Mouse (Mus musculus): ENCODE data around the gene Adarb2.

Adarb2 gene

DNA sequence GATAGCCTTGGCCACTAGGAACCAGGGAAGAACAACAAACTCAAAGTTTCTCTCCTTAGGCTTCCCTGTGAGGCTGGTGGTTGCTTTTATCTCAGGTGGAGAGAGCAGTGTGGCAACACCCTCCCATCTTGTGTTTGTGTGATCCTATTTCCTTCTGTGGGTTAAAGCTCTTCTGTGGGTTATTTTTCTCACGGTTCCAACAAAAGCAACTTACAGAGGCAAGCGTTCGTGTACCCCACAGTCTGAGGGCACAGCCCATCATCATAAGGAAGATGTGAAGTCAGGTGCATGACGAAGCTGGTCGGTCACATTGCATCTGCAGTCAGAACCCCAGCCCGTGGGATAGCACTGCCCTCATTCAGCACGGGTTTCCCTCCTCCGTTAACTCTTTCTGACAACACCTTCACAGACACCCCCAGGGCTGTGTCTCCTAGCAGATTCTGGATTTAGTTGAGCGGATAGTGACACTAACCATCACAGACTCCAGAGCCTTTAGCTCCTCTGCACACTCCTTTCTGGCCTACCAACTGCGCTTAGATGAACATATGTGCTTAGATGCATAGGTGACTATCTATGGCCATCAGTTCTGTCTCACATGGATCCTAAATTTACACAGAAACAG lies 581.1 kb downstream of the Adarb2 start:
- DNase-seq (ENCODE audit: extremely low spot score, low spot score) = no peak

DNA sequence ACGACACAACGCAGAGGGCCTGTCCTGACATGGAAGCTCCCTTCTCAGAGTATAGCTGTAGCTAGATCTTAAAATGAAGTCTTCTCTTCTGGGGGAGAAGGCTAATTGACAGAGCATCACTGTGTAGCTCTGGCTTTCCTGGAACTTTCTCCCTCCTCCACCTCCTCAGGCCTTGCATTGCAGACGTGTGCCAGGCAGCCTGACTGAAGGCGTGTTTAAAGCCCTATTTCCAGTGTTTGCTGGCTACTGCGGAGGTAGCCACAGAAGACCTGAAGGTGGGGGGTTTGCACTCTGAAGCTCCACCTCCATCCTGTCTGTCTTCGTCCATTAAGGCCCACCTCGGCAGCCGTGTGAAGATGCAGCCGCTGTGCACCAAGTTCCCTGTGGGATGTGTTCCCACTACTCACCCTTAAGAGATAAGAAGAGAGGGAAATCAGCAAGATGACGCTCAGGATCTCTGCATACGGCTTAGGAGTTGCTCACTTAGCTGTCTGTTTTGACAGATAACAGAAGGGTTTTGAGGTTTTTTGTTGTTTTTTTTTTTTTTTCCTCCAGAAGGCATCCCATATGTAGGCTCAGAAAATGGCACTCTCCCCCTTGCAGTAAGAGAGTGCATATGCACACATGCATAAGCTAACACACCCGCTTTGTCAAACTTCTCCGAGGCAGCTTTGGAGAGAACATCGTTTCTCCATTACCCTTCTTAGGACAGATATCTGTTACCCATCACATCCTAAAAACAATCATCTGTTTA lies 581.8 kb downstream of the Adarb2 start:
- DNase-seq (ENCODE audit: extremely low spot score, low spot score) = no peak

GRCm38 (mm10) chr13:8785185-8785584 lies 582.5 kb downstream of the Adarb2 start:
- DNase-seq (ENCODE audit: extremely low spot score, low spot score) = peak; percentile 49

DNA sequence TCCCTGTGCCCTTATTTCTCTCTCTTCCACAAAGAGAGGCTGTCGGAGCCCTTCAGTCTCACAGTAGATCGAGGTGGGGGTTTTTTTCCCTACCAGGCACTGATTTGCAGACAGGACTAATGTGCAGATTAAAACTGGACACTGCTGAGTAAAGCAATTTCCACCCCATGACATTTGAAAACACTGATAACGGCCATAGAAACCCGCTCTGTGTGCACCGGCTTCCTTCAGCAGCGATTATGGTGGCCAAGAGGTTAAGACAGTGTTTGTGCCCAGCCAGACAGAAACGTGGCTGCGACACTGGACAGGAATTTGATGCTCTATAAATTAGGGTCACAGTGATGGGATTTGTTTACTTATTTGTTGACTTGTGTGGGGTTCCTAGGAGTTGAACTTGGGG lies 590.6 kb downstream of the Adarb2 start:
- no peak for DNase-seq (ENCODE audit: extremely low spot score, low spot score)

- DNase-seq (ENCODE audit: extremely low spot score, low spot score) = no peak
Observed at GRCm38 (mm10) chr13:8800576-8800975, 597.9 kb downstream of the Adarb2 start.

DNA sequence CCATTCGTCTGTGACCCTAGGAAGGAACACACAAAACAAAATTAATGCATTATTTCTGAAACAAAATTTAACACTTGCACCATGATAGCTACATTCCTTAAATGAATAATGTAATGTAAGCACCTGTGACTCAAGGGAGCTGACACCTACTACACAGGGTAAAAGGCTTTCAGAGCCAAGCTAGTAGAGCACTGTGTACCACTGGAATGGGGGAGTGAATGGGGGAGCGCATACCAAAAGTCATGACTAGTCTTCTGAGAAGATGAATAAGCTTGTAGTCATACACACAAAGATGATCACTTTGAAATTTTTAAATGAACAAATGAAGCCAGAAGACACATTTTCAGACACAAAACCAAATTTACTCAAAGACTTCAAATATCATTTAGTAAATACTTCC lies 603.3 kb downstream of the Adarb2 start:
- no peak for DNase-seq (ENCODE audit: extremely low spot score, low spot score)

Data from neural tube, embryonic 10.5 days (tissue).